Mouse (Mus musculus): ENCODE results near the gene Hdlbp. TPM values are rescaled to one million over a fixed set of nuclear protein-coding genes. Genes with fewer than 3 reads are reported as not detected.
"Not testable (repeated sequence)": the region's sequence is repeated elsewhere in the genome, so short reads cannot be mapped to it uniquely, and the experiment has no call there.

Hdlbp gene
- 77.9 and 87.3 TPM in 2 replicates for polyA plus RNA-seq (2012; rRNA removed)

GRCm38 (mm10) chr1:93478586-93479475 lies at the start of gene Hdlbp:
Gene Hdlbp (minus strand): TSS chr1:93478815.
- peak; percentile 98 to 99 for DNase-seq (ENCODE audit: extremely low spot score in 1 of 2, low spot score in 1 of 2)

DNA sequence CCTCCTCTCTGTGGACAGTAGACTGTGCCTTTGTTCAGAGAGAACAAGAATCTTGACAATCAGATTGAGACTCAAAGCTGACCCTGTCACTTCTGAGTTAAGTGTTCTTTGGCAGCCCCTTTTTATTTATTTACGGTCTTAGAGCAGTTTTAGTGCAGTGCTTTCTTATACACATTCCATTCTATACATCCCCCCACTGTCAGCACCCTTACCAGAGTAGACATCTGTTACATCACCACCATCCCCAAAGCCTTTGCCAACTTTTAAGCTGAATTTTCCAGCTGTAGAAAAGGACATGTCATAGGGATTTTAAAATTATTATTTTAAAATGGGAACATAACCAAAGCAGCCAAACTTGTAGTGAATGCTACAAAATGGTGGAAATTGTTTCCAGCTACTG lies 43.7 kb upstream of the Hdlbp start:
- DNase-seq (ENCODE audit: extremely low spot score in 1 of 2, low spot score in 1 of 2): no peak

DNA sequence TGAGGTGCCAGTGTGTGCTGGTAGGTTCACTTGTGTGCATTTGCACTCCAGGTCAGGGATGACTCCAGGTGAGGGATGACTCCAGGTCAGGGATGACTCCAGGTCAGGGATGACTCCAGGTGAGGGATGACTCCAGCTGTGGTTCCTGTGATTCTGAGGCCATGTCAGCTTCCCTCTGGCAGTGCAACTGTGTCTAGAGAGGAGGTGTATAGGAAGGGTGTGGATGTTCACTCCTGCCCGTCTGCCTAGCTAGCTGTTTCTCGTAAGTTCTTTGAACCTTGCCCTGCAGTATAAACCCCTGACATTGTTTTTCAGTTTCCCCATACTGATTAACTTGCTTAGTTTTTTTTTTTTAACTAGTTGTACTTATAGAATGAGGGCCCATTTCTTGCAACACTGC lies 42.9 kb upstream of the Hdlbp start:
- no peak for DNase-seq (ENCODE audit: extremely low spot score in 1 of 2, low spot score in 1 of 2)

- no peak for DNase-seq (ENCODE audit: extremely low spot score in 1 of 2, low spot score in 1 of 2)
Observed at GRCm38 (mm10) chr1:93513221-93513620, 34.6 kb upstream of the Hdlbp start.

GRCm38 (mm10) chr1:93512351-93512690 lies 33.7 kb upstream of the Hdlbp start:
- peak in 1 of 2 experiments; percentile 17 for DNase-seq (ENCODE audit: extremely low spot score in 1 of 2, low spot score in 1 of 2)

GRCm38 (mm10) chr1:93511585-93512350 lies 33.2 kb upstream of the Hdlbp start, which contains the start of gene Farp2:
Gene Farp2 (plus strand): TSS chr1:93512079.
- DNase-seq (ENCODE audit: extremely low spot score in 1 of 2, low spot score in 1 of 2): peak; percentile 88 to 91

DNA sequence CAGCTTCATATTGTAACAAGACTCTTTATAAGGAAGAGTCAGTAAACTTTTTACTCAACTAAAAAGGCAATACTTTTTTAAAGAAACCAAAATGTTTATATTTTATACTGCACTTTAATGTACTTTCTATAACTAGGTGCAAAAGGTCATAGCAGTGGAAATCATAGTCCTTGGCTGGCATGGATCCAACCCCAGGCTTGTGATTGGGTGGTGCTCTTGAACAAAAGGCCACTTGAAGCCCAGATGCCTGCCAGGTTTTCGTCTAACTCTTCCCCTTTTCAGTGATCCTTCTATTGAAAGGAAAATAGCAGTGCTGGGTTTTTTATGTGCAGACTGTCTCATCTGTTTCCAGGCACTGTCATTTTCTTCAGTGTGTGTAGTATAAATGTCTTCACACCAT lies 30.0 kb upstream of the Hdlbp start:
- DNase-seq (ENCODE audit: extremely low spot score in 1 of 2, low spot score in 1 of 2): not testable (repeated sequence)

DNA sequence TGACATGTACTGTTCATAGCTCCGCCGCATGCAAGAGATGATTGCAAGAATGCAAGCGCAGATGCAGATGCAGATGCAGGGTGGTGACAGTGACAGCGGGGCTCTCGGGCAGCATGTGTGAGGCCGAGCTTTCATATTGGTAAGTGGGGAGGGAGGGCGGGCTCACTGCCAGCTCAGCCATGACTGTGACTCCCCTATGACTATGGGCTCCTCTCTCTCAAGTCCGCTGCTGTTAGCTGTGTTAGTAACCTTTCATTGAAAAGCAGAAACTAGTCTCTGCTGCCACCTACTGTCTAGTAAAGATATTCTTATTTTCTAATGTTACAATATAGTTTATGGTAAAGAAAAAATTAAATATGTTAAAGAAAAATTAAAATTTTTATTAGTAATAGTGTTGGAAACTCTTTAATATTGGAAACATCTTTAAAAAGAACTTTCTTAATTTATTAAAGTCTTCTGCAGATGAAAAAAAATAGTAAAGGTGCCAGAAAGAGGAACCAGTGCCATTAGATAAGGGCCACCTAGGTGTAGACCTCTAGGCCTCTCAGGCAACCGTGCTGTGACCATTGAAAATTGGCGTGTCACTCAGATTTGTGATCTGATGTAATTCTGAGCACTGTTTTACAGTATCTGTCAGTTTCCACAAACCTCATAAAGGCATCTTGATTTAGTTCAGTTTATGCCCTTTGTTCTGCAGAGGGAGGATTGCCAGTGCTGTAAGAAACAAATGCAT lies 28.5 kb upstream of the Hdlbp start:
- peak in 1 of 2 experiments; percentile 71 for DNase-seq (ENCODE audit: extremely low spot score in 1 of 2, low spot score in 1 of 2)

DNA sequence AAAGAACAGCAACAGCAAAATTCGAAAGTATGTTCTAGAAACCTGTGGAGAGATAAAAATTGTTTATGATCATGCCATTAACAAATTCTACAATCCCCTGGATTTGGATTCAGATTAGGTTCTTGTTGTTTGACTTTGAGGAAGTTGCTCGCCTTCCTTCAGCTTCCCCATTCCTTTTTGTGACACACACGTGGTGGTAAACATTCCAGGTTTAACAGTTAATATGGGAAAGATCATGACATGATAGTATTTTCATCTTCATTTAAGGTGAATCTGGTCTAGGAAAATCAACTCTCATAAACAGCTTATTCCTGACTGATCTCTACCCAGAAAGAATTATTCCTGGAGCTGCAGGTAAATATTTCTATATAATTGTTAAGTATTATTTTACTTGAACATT lies 16.7 kb upstream of the Hdlbp start:
- DNase-seq (ENCODE audit: extremely low spot score in 1 of 2, low spot score in 1 of 2): no peak

GRCm38 (mm10) chr1:93486302-93486701 lies 7.7 kb upstream of the Hdlbp start:
- not testable (repeated sequence) for DNase-seq (ENCODE audit: extremely low spot score in 1 of 2, low spot score in 1 of 2)

GRCm38 (mm10) chr1:93479476-93480083 lies 965 bp upstream of the Hdlbp start:
- DNase-seq (ENCODE audit: extremely low spot score in 1 of 2, low spot score in 1 of 2): peak in 1 of 2 experiments; percentile 12

GRCm38 (mm10) chr1:93477758-93478585 lies 643 bp downstream of the Hdlbp start:
- peak; percentile 97 to 99 for DNase-seq (ENCODE audit: extremely low spot score in 1 of 2, low spot score in 1 of 2)

- no peak for DNase-seq (ENCODE audit: extremely low spot score in 1 of 2, low spot score in 1 of 2)
Observed at GRCm38 (mm10) chr1:93475694-93476093, 2.9 kb downstream of the Hdlbp start.

- DNase-seq (ENCODE audit: extremely low spot score in 1 of 2, low spot score in 1 of 2): no peak
Observed at GRCm38 (mm10) chr1:93468626-93469025, 10.0 kb downstream of the Hdlbp start.

- no peak for DNase-seq (ENCODE audit: extremely low spot score in 1 of 2, low spot score in 1 of 2)
Observed at GRCm38 (mm10) chr1:93465746-93466145, 12.9 kb downstream of the Hdlbp start.

DNA sequence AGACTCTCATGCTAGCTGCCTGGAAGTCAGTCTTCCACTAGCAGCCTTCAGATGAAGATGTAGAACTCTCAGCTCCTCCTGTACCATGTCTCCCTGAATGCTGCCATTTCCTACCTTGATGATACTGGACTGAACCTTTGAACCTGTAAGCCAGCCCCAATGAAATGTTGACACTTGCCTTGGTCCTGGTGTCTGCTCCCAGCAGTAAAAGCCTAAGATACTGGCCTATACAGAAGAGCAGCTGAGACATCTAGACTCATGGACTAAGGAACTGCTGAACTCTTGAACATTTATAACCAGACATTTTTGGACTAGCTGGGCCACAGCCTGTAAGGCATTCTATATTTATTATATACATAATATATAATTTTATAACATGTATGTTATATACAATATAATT lies 13.5 kb downstream of the Hdlbp start:
- no peak for DNase-seq (ENCODE audit: extremely low spot score in 1 of 2, low spot score in 1 of 2)

DNA sequence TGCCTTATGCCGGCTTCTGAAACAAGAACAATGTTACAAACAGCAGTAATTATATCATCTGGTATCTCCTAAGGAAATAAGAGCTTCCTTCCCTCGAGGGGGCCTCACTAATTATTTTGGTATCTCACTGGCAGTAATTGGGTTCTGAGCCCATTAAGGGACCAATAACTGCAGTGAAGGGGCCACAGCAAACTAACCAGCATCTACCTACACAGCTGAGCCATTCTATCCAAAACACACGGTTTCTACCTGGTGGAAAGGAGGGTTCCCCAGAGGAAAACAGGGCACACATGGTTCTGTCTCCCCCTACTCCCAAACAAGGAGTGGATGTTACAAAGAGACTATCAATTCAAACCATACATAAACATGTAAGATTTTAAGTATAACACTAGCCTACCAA lies 19.5 kb downstream of the Hdlbp start:
- DNase-seq (ENCODE audit: extremely low spot score in 1 of 2, low spot score in 1 of 2): no peak

DNA sequence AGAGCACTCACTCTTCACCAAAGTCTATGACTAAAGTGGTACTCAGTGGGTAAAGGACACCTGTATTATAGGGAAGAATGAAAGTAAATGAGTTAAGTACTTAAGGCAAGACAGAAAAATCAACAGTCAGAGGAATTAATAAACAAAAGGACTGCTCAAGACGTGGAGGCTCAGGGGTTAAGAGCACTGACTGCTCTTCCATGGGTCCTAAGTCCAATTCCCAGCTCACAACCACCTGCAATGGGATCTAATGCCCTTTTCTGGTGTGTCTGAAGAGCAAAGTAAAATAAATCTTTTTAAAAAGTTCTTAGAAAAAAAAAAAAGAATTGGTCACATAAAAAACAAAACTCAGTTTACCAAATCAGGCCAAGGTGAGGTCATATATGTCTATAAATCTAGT lies 20.3 kb downstream of the Hdlbp start:
- no peak for DNase-seq (ENCODE audit: extremely low spot score in 1 of 2, low spot score in 1 of 2)

DNA sequence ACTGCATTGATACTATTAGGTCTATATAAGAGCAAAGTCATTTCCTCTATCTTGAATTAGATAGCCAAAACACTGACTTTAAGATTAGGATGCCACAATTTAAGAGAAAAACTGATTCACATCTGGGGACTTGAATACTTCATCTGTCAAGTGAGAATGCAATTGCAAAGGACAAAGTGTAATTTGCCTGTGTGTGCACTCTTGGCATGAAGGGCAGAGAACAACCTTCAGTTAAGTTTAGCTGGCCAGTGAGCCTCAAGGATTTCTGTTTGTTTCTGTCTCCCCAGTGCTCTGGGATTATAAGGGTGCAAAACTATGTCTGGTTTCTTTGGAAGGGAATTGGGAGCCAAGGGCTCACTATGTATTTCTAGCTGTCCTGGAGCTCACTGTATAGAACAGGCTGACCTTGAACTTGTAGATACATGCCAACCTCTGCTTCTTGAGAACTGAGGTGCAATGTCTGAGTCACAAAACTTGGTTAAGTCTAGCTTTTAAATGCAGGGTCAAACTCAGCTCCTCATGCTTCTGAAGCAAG lies 24.8 kb downstream of the Hdlbp start:
- DNase-seq (ENCODE audit: extremely low spot score in 1 of 2, low spot score in 1 of 2): no peak
